Mouse (Mus musculus) hematopoietic stem cell, adult 5-6 weeks (primary cell): Measurements from ENCODE around the gene 0610010K14Rik. TPM values are rescaled to one million over a fixed set of nuclear protein-coding genes. Genes with fewer than 3 reads are reported as not detected.

Experiments
- ATAC-seq, 2 experiments: fragments of 125-278 bp in 1 of 2; replicated peaks in 1 of 2; 2 replicates each; pipeline ENCODE4 v1.8.0; 2016 to 2017; ENCODE audit warnings: inconsistent platforms in 2 of 2, mild to moderate bottlenecking in 2 of 2, moderate number of reproducible peaks in 2 of 2, low read depth in 1 of 2, moderate TSS enrichment in 1 of 2; ENCODE audit not compliant: low FRiP score in 2 of 2, poor library complexity in 2 of 2, severe bottlenecking in 2 of 2, insufficient read depth in 1 of 2, low TSS enrichment in 1 of 2
- total RNA-seq: library from RNA; stranded (forward); fragments of 172-1452, 232-1000 nt; gene quantifications from 2 replicates; pipeline ENCODE4 v1.2.3, GENCODE M21; 2017

0610010K14Rik gene
- total RNA-seq, 1 experiment from 2014 or later: 19.7 TPM

GRCm38 (mm10) chr11:70207283-70207682 lies 30.4 kb downstream of the 0610010K14Rik start:
- no peak for ATAC-seq

DNA sequence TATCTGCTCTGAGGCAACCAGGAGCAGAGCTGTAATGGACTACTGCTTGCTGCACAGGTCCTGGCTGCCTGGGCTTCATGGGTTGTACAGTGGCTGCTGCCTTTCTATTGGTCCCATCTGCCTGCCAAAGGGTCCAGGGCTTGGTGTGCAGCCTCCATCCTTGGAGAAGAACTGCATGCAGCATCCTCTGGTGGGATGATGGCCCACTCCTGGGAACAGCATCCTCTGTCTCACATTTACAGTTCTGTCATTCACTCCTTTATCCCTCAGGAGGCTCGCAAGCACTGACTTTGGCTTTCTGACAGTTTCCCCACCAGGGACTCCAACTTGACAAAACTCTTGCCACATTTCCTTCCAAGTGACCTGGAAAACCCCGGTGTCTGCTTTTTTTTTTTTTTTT lies 30.9 kb downstream of the 0610010K14Rik start:
- no peak for ATAC-seq

DNA sequence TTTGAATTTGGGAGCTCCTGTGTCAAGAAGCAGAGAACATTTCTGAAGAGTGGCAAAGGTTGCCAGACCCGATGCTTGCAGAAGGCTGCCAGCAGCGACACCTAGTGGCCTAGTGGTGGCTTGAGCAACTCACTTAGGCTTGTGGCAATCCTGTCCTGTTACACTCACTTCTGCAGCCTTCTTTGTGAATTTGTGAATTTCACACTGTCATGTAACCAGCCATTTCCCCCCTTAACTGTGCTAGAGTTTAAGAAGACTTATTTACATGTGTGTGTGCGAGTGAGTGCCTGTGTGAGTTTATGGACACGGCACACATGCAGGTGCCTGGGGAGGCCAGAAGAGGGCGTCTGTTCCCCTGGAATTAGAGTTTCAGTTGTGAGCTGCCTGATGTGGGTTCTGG lies 36.0 kb downstream of the 0610010K14Rik start:
- peak; percentile 84; a peak in 3 of 4 replicates for ATAC-seq

- ATAC-seq: no peak
Observed at GRCm38 (mm10) chr11:70200036-70200608, 37.6 kb downstream of the 0610010K14Rik start.

DNA sequence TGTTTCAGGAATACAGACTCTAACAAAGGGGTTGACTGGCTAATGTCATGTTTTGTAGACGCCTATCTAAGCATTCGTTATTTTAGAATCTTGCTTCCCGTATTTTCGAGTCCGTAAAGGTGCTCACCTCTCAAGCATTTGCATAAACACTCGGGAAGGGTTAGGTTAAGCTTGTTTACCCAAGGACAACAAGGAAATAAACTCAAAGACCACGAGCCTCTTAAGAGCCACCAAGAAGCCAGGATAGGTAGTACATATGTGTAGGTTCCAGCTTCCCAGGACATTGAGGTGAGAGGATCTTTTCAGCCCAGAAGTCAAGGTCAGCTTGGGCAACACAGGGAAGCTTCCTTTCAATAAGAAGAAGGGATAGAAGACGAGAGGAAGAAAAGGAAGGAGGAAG lies 38.6 kb downstream of the 0610010K14Rik start:
- ATAC-seq: no peak

GRCm38 (mm10) chr11:70198332-70198731 lies 39.4 kb downstream of the 0610010K14Rik start:
- ATAC-seq: no peak

DNA sequence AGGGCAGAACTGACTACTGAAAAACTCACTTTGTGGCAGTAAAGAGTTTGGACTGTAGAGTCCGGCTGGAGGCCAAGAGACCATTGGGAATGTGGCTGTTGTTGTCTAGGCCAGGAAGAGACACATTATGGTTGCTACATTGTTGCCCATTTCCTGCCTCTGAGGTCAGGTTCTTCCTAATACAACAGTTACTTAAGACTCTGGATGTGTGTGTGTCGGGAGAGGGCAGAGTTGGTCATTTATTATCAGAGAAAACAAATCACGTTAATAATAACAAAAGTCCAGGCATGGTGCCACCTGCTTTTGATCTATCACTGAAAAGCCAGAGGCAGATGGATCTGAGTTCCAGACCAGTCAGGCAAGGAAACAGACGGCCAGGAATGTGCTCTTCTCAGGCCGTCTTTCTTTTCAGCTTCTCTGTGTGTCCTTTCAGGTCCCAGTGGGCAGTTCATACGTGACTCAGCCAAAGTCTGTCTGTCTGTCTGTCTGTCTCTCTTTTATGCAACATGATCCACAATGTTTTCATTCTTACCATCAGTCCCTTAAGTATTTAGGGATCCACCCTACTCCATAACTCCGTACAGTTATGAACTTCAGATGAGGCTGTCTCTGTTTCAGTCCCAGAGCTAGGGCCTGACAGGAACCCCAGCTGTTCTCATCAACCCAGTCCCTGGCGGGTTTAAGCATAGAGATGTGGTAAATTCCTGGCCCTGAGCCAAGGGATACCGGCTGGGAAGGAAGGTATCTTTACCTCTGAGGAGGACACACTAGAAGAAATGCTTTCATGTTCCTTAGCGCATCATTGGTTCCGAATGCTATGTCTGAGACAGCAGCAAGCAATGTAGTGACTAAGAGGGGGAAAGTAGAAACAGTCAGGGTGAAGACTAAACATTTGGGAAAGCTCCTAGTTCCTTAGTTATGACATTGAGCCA lies 44.1 kb downstream of the 0610010K14Rik start:
- no peak for ATAC-seq

- ATAC-seq: no peak
Observed at GRCm38 (mm10) chr11:70192157-70192556, 45.6 kb downstream of the 0610010K14Rik start.

- no peak for ATAC-seq
Observed at GRCm38 (mm10) chr11:70191188-70191587, 46.5 kb downstream of the 0610010K14Rik start.

DNA sequence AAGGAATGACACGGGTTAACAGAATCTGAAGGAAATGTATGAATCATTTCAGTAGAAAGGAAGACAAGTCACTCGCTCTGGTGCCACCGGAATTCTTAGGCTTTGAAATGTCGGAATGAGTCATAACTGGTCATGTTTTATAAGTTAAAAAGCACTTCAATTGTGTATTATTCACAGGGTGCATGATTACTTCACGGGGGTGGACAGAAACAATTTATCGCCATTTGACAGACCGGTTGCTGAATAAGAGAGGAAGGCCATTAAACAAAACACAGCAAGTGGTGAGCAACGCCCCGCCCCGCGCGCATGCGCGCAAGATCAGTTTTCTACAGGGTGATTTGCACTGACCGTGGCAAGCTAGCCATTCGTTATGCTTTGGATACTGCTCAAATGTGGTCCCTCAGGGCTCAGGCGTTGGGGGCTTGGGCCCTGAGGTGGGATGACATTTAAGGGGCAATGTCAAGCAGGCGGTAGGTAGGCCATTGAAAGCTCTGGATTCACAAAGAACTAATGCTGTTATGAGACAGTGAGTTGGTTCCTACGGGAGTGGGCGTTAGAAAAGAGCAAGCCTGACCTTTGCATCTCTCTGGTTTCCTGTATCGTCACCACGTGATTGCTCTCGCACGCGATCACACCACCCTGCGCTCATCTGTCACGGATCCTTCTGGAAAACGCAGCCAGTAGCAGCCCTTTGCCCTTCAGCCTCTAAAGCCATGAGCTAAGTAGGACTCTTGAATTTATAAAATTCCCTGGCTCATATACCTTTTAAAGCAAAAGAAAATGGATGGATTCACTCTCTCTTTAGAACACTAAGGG lies 48.2 kb downstream of the 0610010K14Rik start:
- no peak for ATAC-seq

Other genes starting within 250 kb of the 0610010K14Rik start
- 211 and 252 TPM in 2 replicates for gene Gabarap, start 246.8 kb downstream of the 0610010K14Rik start, total RNA-seq
- gene Phf23, start 242.1 kb downstream of the 0610010K14Rik start, total RNA-seq: 44.2 and 45.3 TPM in 2 replicates
- 22.6 and 35.9 TPM in 2 replicates for gene Dvl2, start 237.3 kb downstream of the 0610010K14Rik start, total RNA-seq
- gene Acadvl, start 222.5 kb downstream of the 0610010K14Rik start, total RNA-seq: 42.8 and 51.7 TPM in 2 replicates
- gene Dlg4, start 221.0 kb downstream of the 0610010K14Rik start, total RNA-seq: 9.3 and 10.0 TPM in 2 replicates
- gene Asgr1, start 183.8 kb downstream of the 0610010K14Rik start, total RNA-seq: 1.1 TPM in 1 of 2 replicates, not detected in the other
- 0.45 TPM in 1 of 2 replicates, not detected in the other for gene Asgr2, start 145.3 kb downstream of the 0610010K14Rik start, total RNA-seq
- 1.2 and 5.9 TPM in 2 replicates for gene Mgl2, start 107.6 kb downstream of the 0610010K14Rik start, total RNA-seq
- gene Clec10a, start 81.7 kb downstream of the 0610010K14Rik start, total RNA-seq: 9.9 and 14.6 TPM in 2 replicates
- gene Slc16a11, start 25.2 kb downstream of the 0610010K14Rik start, total RNA-seq: 5.9 and 10.0 TPM in 2 replicates
- 13.4 and 15.6 TPM in 2 replicates for gene Slc16a13, start 16.9 kb downstream of the 0610010K14Rik start, total RNA-seq
- 0.69 and 1.4 TPM in 2 replicates for gene Bcl6b, start 8.1 kb downstream of the 0610010K14Rik start, total RNA-seq
- 3.7 TPM in 1 of 2 replicates, not detected in the other for gene Gm21988, start 1.9 kb upstream of the 0610010K14Rik start, total RNA-seq
- 19.7 and 22.5 TPM in 2 replicates for gene Rnasek, start 1.9 kb upstream of the 0610010K14Rik start, total RNA-seq
- 0.25 and 0.30 TPM in 2 replicates for gene Alox12, start 17.4 kb upstream of the 0610010K14Rik start, total RNA-seq
- not detected in 2 replicates for gene Alox12e, start 84.7 kb upstream of the 0610010K14Rik start, total RNA-seq
- 1.6 and 4.4 TPM in 2 replicates for gene Alox15, start 114.1 kb upstream of the 0610010K14Rik start, total RNA-seq
- 8.8 and 9.8 TPM in 2 replicates for gene Pelp1, start 172.1 kb upstream of the 0610010K14Rik start, total RNA-seq
- 43.3 and 68.7 TPM in 2 replicates for gene Arrb2, start 194.7 kb upstream of the 0610010K14Rik start, total RNA-seq
- gene Med11, start 214.0 kb upstream of the 0610010K14Rik start, total RNA-seq: 38.1 and 40.7 TPM in 2 replicates
- gene Zmynd15, start 221.5 kb upstream of the 0610010K14Rik start, total RNA-seq: 0.35 TPM in 1 of 2 replicates, not detected in the other
- gene Cxcl16, start 222.1 kb upstream of the 0610010K14Rik start, total RNA-seq: 1.8 TPM in 1 of 2 replicates, not detected in the other